Mouse (Mus musculus) brain, embryonic 18.5 days (tissue): Measurements from ENCODE around the gene AI837181.

ENCODE experiments used
- DNase-seq: peaks from one replicate; pipeline ENCODE4 v3.0.0-alpha.2; 2012; ENCODE audit warnings: low read depth, low spot score

AI837181 gene

GRCm38 (mm10) chr19:5414534-5414957 lies 10.4 kb upstream of the AI837181 start:
- DNase-seq: no peak

- no peak for DNase-seq
These were observed 6.0 kb upstream of the AI837181 start for GRCm38 (mm10) chr19:5418750-5419466.

GRCm38 (mm10) chr19:5419630-5420029 lies 5.3 kb upstream of the AI837181 start:
- DNase-seq: no peak

GRCm38 (mm10) chr19:5420579-5420978 lies 4.4 kb upstream of the AI837181 start:
- no peak for DNase-seq

- no peak for DNase-seq
These were observed 3.2 kb upstream of the AI837181 start for GRCm38 (mm10) chr19:5421784-5422183.

- no peak for DNase-seq
These were observed 2.7 kb upstream of the AI837181 start for GRCm38 (mm10) chr19:5422267-5422666.

- no peak for DNase-seq
These were observed 2.0 kb upstream of the AI837181 start for GRCm38 (mm10) chr19:5422895-5423443.

GRCm38 (mm10) chr19:5423561-5423960 lies 1.4 kb upstream of the AI837181 start:
- no peak for DNase-seq

GRCm38 (mm10) chr19:5424092-5424781 lies 707 bp upstream of the AI837181 start:
- DNase-seq: no peak

- no peak for DNase-seq
These were observed 1.1 kb downstream of the AI837181 start for GRCm38 (mm10) chr19:5425906-5426565.

GRCm38 (mm10) chr19:5426640-5427290 lies 1.8 kb downstream of the AI837181 start:
- no peak for DNase-seq

GRCm38 (mm10) chr19:5428083-5428482 lies 3.1 kb downstream of the AI837181 start:
- no peak for DNase-seq

GRCm38 (mm10) chr19:5429219-5429618 lies 4.3 kb downstream of the AI837181 start:
- no peak for DNase-seq

GRCm38 (mm10) chr19:5429806-5430205 lies 4.9 kb downstream of the AI837181 start:
- DNase-seq: no peak

- no peak for DNase-seq
These were observed 5.5 kb downstream of the AI837181 start for GRCm38 (mm10) chr19:5430408-5430807.

GRCm38 (mm10) chr19:5431911-5432464 lies 7.0 kb downstream of the AI837181 start:
- no peak for DNase-seq

- DNase-seq: no peak
These were observed 8.3 kb downstream of the AI837181 start for GRCm38 (mm10) chr19:5432992-5433852.

GRCm38 (mm10) chr19:5433951-5434350 lies 9.0 kb downstream of the AI837181 start:
- DNase-seq: no peak

- no peak for DNase-seq
These were observed 19.5 kb downstream of the AI837181 start for GRCm38 (mm10) chr19:5444371-5444908.

- DNase-seq: no peak
These were observed 20.0 kb downstream of the AI837181 start for GRCm38 (mm10) chr19:5444954-5445353.
